Mouse (Mus musculus) E14TG2a.4 (cell line): ENCODE measurements around the gene Utp15.

Experiments used
- CTCF ChIP-seq: conservative IDR thresholded peaks from 2 replicates; pipeline ENCODE4 v1.5.1; 2014; ENCODE audit warnings: low read length
- NANOG ChIP-seq: IDR thresholded peaks from 2 replicates; pipeline ENCODE4 v1.6.1; 2014; ENCODE audit warnings: borderline replicate concordance, low read length, mixed read lengths
- POU5F1 ChIP-seq: IDR thresholded peaks from 2 replicates; pipeline ENCODE4 v1.6.1; 2014; ENCODE audit warnings: low read length, borderline replicate concordance

- no peak for TF ChIP-seq CTCF
- TF ChIP-seq POU5F1 = no peak
- TF ChIP-seq NANOG = no peak
Measured at GRCm38 (mm10) chr13:98291712-98292111, 28.9 kb upstream of the Utp15 start.
